Mouse (Mus musculus) lung, adult 2 months (tissue): ENCODE measurements around the gene Bsn.

ENCODE experiments used
- CTCF ChIP-seq: fragments of 200-500 bp; IDR thresholded peaks from 2 replicates; pipeline ENCODE4 v1.5.1; 2011; ENCODE audit warnings: mild to moderate bottlenecking, low read length, control low read depth; ENCODE audit not compliant: insufficient read depth
- POLR2A ChIP-seq: fragments of 200-500 bp; IDR thresholded peaks from 2 replicates; pipeline ENCODE4 v1.6.1; 2011; ENCODE audit warnings: low read depth, mild to moderate bottlenecking, control low read depth, low read length, borderline replicate concordance; ENCODE audit errors: extremely low read depth

GRCm38 (mm10) chr9:108234682-108235081 lies 44.5 kb upstream of the Bsn start:
- TF ChIP-seq CTCF: no peak
- no peak for TF ChIP-seq POLR2A
